Mouse (Mus musculus) heart, postnatal 10 days (tissue): ENCODE results near the gene March6. TPM values are rescaled to one million over a fixed set of nuclear protein-coding genes. Genes with fewer than 3 reads are reported as not detected.

Experiments used
- DNase-seq, 2 experiments: peaks; one replicate each; pipeline ENCODE4 v3.0.0; 2021
- intact Hi-C: fragments of 180-260 bp; cut with DNase I; formaldehyde crosslinking; loops from one replicate; pipeline ENCODE4 v1.15.1; 2025
- total RNA-seq, 2 experiments: library from RNA; stranded (reverse); gene quantifications; 2 replicates each; pipeline ENCODE4 v1.2.3; 2021

March6 gene
- total RNA-seq, 2 experiments from 2014 or later = 100 to 109 TPM

- no peak for DNase-seq
- intact Hi-C loops = no loop called here
Measured at GRCm38 (mm10) chr15:31545058-31545457, 14.2 kb upstream of the March6 start.

- DNase-seq = peak; percentile 74 to 76
- intact Hi-C loops = no loop called here
Measured at GRCm38 (mm10) chr15:31543246-31543645, 12.4 kb upstream of the March6 start.

- intact Hi-C loops = no loop called here
- DNase-seq = peak in 1 of 2 experiments; percentile 31
Measured at GRCm38 (mm10) chr15:31542013-31542958, 11.4 kb upstream of the March6 start.

GRCm38 (mm10) chr15:31540513-31540802 lies 9.6 kb upstream of the March6 start:
- intact Hi-C loops = no loop called here
- DNase-seq = no peak

- DNase-seq = no peak
- intact Hi-C loops = no loop called here
Measured at GRCm38 (mm10) chr15:31539643-31540512, 9.0 kb upstream of the March6 start.

GRCm38 (mm10) chr15:31538346-31538745 lies 7.5 kb upstream of the March6 start:
- intact Hi-C loops = no loop called here
- no peak for DNase-seq

- intact Hi-C loops = no loop called here
- no peak for DNase-seq
Measured at GRCm38 (mm10) chr15:31537706-31538105, 6.9 kb upstream of the March6 start.

GRCm38 (mm10) chr15:31536051-31536737 lies 5.3 kb upstream of the March6 start:
- intact Hi-C loops = no loop called here
- no peak for DNase-seq

- intact Hi-C loops = no loop called here
- DNase-seq = no peak
Measured at GRCm38 (mm10) chr15:31535259-31535855, 4.5 kb upstream of the March6 start.

GRCm38 (mm10) chr15:31534421-31535258 lies 3.8 kb upstream of the March6 start:
- intact Hi-C loops = loop anchor here (5.0 kb wide), 4 partner anchors 33 to 82 kb away; partner anchors contain the start of genes Cct5, Cmbl, Fam173b and Ropn1l
- DNase-seq = no peak

- intact Hi-C loops = loop anchor here (5.0 kb wide), 4 partner anchors 34 to 81 kb away; partner anchors contain the start of genes Cct5, Cmbl, Fam173b and Ropn1l
- DNase-seq = no peak
Measured at GRCm38 (mm10) chr15:31533529-31533928, 2.7 kb upstream of the March6 start.

GRCm38 (mm10) chr15:31532331-31533021 lies 1.6 kb upstream of the March6 start:
- intact Hi-C loops = loop anchor here (5.0 kb wide), 4 partner anchors 35 to 80 kb away; partner anchors contain the start of genes Cct5, Cmbl, Fam173b and Ropn1l
- no peak for DNase-seq

GRCm38 (mm10) chr15:31531446-31532330 lies 835 bp upstream of the March6 start:
- intact Hi-C loops = loop anchor here (2.0 to 5.0 kb wide), 5 partner anchors 36 to 307 kb away; partner anchors contain the start of genes Cct5, Cmbl, Dap and Fam173b
- no peak for DNase-seq

GRCm38 (mm10) chr15:31529811-31530658 lies 818 bp downstream of the March6 start:
- intact Hi-C loops = loop anchor here (2.0 to 5.0 kb wide), 5 partner anchors 37 to 305 kb away; partner anchors contain the start of genes Cct5, Cmbl, Dap and Fam173b
- peak; percentile 51 to 65 for DNase-seq

GRCm38 (mm10) chr15:31529103-31529502 lies 1.8 kb downstream of the March6 start:
- intact Hi-C loops = no loop called here
- DNase-seq = no peak

GRCm38 (mm10) chr15:31528477-31528876 lies 2.4 kb downstream of the March6 start:
- intact Hi-C loops = no loop called here

GRCm38 (mm10) chr15:31526463-31526862 lies 4.4 kb downstream of the March6 start:
- DNase-seq = no peak
- intact Hi-C loops = no loop called here

More at GRCm38 (mm10) chr15:31528477-31528876, 2.4 kb downstream of the March6 start:
- DNase-seq = no peak
